In the genomic region with DNA sequence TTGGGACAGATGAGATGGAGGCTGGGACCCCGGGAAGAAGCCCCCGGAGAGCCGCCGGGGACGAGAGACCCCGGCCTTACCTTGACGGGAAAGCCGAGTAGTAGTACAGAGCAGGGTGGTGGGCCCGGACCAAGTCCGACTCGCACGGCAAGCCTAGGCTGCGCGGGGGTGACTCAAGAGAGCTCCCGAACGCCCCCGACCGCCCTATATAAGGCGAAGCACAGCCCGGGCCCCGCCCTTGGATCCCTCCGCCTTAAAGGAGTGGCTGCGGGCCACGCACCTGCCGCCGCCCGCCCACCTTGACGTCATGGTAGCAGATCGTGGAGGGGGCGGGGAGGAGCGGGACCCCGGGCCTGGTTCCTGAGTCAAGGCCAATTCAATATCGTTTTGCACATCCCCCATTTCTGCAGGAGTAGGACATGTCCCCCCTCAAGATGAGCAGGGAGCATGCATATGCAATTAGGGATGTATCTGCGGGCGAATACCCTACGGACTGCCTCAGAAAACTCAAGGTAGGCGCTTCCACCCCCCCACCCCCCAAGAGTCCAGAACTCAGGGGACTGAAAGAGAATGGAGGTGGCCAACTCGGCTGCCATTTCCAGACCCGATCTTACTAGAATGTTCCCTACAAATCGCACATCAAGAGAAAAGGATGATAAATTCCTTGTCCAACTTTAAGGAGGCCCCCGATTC, we compare ENCODE assay signal across 7 mouse cellular contexts. TPM values are rescaled to one million over a fixed set of nuclear protein-coding genes. Genes with fewer than 3 reads are reported as not detected.
DNase-seq lines count a peak whose midpoint lies in the region; ATAC-seq and TF ChIP-seq lines count a peak whose summit lies in the region.

Gene Hsp90ab1 (minus strand): TSS at position 185 of the 693 bp plus-strand sequence.

- H3K4me3 ChIP-seq in intestine, postnatal 0 days (ENCODE audit: low read depth, low read length): peak within 1 kb of the TSS; percentile 100
- peak within 1 kb of the TSS; percentile 99 for H3K4me3 ChIP-seq in midbrain, embryonic 12.5 days
- H3K4me3 ChIP-seq in small intestine, adult 2 months (ENCODE audit: low read depth, low read length): peak within 1 kb of the TSS; percentile 98

- peak; percentile 81 for ATAC-seq in intestine, postnatal 0 days
- ATAC-seq in midbrain, embryonic 12.5 days (ENCODE audit: low FRiP score, low read depth): peak; percentile 86

- peak within 1 kb of the TSS; percentile 86 for H3K4me2 ChIP-seq in intestine, postnatal 0 days (replicated peaks; ENCODE audit: low read depth)
- H3K4me2 ChIP-seq in midbrain, embryonic 12.5 days (replicated peaks): peak within 1 kb of the TSS; percentile 78

- TF ChIP-seq POLR2A in small intestine, adult 2 months (IDR thresholded peaks at IDR 0.05; ENCODE audit: low read depth, low read length): peak; percentile 98

- peaks cover 9% of the 10 kb centered on the region for H3K4me1 ChIP-seq in intestine, postnatal 0 days (replicated peaks; ENCODE audit: control insufficient read depth, insufficient read depth, low read length)
- H3K4me1 ChIP-seq in midbrain, embryonic 12.5 days: peaks cover 34% of the 10 kb centered on the region
- peaks cover 6% of the 10 kb centered on the region for H3K4me1 ChIP-seq in small intestine, adult 2 months (ENCODE audit: control insufficient read depth, insufficient read depth, insufficient read length, low read length)

- intact Hi-C loops in left cerebral cortex, postnatal 4 days (cut with DNase I): no loop called here

- H3K9me3 ChIP-seq in intestine, postnatal 0 days (ENCODE audit: control insufficient read depth): no peaks in the 10 kb centered on the region
- H3K9me3 ChIP-seq in midbrain, embryonic 12.5 days: no peaks in the 10 kb centered on the region

- peaks cover 32% of the 10 kb centered on the region for H3K36me3 ChIP-seq in intestine, postnatal 0 days (ENCODE audit: control insufficient read depth, insufficient read depth)
- peaks cover 36% of the 10 kb centered on the region for H3K36me3 ChIP-seq in midbrain, embryonic 12.5 days
- H3K36me3 ChIP-seq in small intestine, adult 2 months (ENCODE audit: control insufficient read depth, insufficient read depth, low read length): peaks cover 34% of the 10 kb centered on the region

- WGBS in intestine, postnatal 0 days: under 1% methylated on average over 41 of the region's 41 CpGs
- WGBS in midbrain, embryonic 12.5 days: under 1% methylated on average over 41 of the region's 41 CpGs
- WGBS in small intestine, adult 2 months: under 1% methylated on average over 41 of the region's 41 CpGs

- no peaks in the 10 kb centered on the region for H3K27me3 ChIP-seq in intestine, postnatal 0 days (replicated peaks; ENCODE audit: control insufficient read depth, insufficient read depth, low read length)
- no peaks in the 10 kb centered on the region for H3K27me3 ChIP-seq in midbrain, embryonic 12.5 days
- no peaks in the 10 kb centered on the region for H3K27me3 ChIP-seq in small intestine, adult 2 months (ENCODE audit: control insufficient read depth, insufficient read depth, low read length)

- H3K9ac ChIP-seq in intestine, postnatal 0 days (ENCODE audit: low read depth, low read length): peak within 1 kb of the TSS; percentile 97
- peak within 1 kb of the TSS; percentile 99 for H3K9ac ChIP-seq in midbrain, embryonic 12.5 days (replicated peaks)

- H3K27ac ChIP-seq in intestine, postnatal 0 days (ENCODE audit: low read depth, low read length): peak within 1 kb of the TSS; percentile 95
- peak within 1 kb of the TSS; percentile 95 for H3K27ac ChIP-seq in midbrain, embryonic 12.5 days (replicated peaks)
- peak within 1 kb of the TSS; percentile 99 for H3K27ac ChIP-seq in small intestine, adult 2 months (ENCODE audit: insufficient read depth, low read depth, low read length)

- TF ChIP-seq CTCF in intestine, postnatal 0 days (IDR thresholded peaks at IDR 0.05; ENCODE audit: low read depth): no peak
- no peak; the same call in 1 of the 2 replicates for TF ChIP-seq CTCF in small intestine, adult 2 months (IDR thresholded peaks at IDR 0.05; ENCODE audit: extremely low read depth, insufficient read length, insufficient replicate concordance, low read depth, low read length)

- peak; percentile 96 for DNase-seq in adrenal gland, adult 8-10 months
- peak; percentile 100 for DNase-seq in embryo, embryonic 9.5 days (ENCODE audit: extremely low spot score)
- DNase-seq in gonadal fat pad, adult 2 months (ENCODE audit: low read depth): no peak
- peak; percentile 100 for DNase-seq in left cerebral cortex, postnatal 4 days

RNA-seq across cellular contexts. Expression of gene Hsp90ab1, which starts in this region (rescaled TPM):
- total RNA-seq in adrenal gland, adult 8-10 months (2022): 1,000 to 10,000 TPM; 1,432 to 3,205 (median 1,905) TPM
- 514 and 597 TPM in 2 replicates for polyA plus RNA-seq in gonadal fat pad, adult 2 months (2012; rRNA removed)
- 483 and 505 TPM in 2 replicates for polyA plus RNA-seq in intestine, postnatal 0 days (2015; fragmentation: Nextera tagmentation; extraction: Ambion mirVana)
- total RNA-seq in left cerebral cortex, postnatal 4 days (2021): 1,000 to 10,000 TPM; 1,680 to 1,682 TPM
- 1,424 and 1,459 TPM in 2 replicates for polyA plus RNA-seq in midbrain, embryonic 12.5 days (2016; fragmentation: Nextera tagmentation; extraction: Ambion mirVana)
- polyA plus RNA-seq in small intestine, adult 2 months (2012; rRNA removed): 93.8 and 157 TPM in 2 replicates
